Mouse (Mus musculus): ENCODE measurements around the gene Adck1. TPM values are rescaled to one million over a fixed set of nuclear protein-coding genes. Genes with fewer than 3 reads are reported as not detected.
"Not testable (repeated sequence)": the region's sequence is repeated elsewhere in the genome, so short reads cannot be mapped to it uniquely, and the experiment has no call there.

Gene Adck1
- total RNA-seq, 2 experiments from 2014 or later, result 0.53 TPM; not detected in 1

GRCm38 (mm10) chr12:88467257-88467656 is 106.9 kb downstream of the Adck1 start:
- ATAC-seq (replicated peaks; ENCODE audit: low FRiP score, poor library complexity, severe bottlenecking), result no peak

- no peak for ATAC-seq (replicated peaks; ENCODE audit: low FRiP score, poor library complexity, severe bottlenecking)
Measured at GRCm38 (mm10) chr12:88467935-88468465, 107.6 kb downstream of the Adck1 start.

GRCm38 (mm10) chr12:88468691-88469090 is 108.3 kb downstream of the Adck1 start:
- ATAC-seq (replicated peaks; ENCODE audit: low FRiP score, poor library complexity, severe bottlenecking), result no peak

GRCm38 (mm10) chr12:88471884-88472283 is 111.5 kb downstream of the Adck1 start:
- not testable (repeated sequence) for ATAC-seq (replicated peaks; ENCODE audit: low FRiP score, poor library complexity, severe bottlenecking)

- no peak for ATAC-seq (replicated peaks; ENCODE audit: low FRiP score, poor library complexity, severe bottlenecking)
Measured at GRCm38 (mm10) chr12:88472832-88473231, 112.5 kb downstream of the Adck1 start.

GRCm38 (mm10) chr12:88473796-88474195 is 113.4 kb downstream of the Adck1 start:
- no peak for ATAC-seq (replicated peaks; ENCODE audit: low FRiP score, poor library complexity, severe bottlenecking)

- ATAC-seq (replicated peaks; ENCODE audit: low FRiP score, poor library complexity, severe bottlenecking), result no peak
Measured at GRCm38 (mm10) chr12:88475833-88476232, 115.5 kb downstream of the Adck1 start.

GRCm38 (mm10) chr12:88476702-88477101 is 116.3 kb downstream of the Adck1 start:
- ATAC-seq (replicated peaks; ENCODE audit: low FRiP score, poor library complexity, severe bottlenecking), result no peak

GRCm38 (mm10) chr12:88481657-88482056 is 121.3 kb downstream of the Adck1 start:
- ATAC-seq (replicated peaks; ENCODE audit: low FRiP score, poor library complexity, severe bottlenecking), result no peak

GRCm38 (mm10) chr12:88490881-88491280 is 130.5 kb downstream of the Adck1 start:
- no peak for ATAC-seq (replicated peaks; ENCODE audit: low FRiP score, poor library complexity, severe bottlenecking)

Other genes starting within 250 kb of the Adck1 start
- not detected in 2 replicates for gene Gm10436, start 178.4 kb upstream of the Adck1 start, total RNA-seq (2015; ENCODE audit: low replicate concordance)
- not detected in 2 replicates for gene Gm10436, start 178.4 kb upstream of the Adck1 start, total RNA-seq (2017; ENCODE audit: low replicate concordance)
- not detected in 2 replicates for gene Gm8332, start 110.5 kb upstream of the Adck1 start, total RNA-seq (2015; ENCODE audit: low replicate concordance)
- not detected in 2 replicates for gene Gm8332, start 110.5 kb upstream of the Adck1 start, total RNA-seq (2017; ENCODE audit: low replicate concordance)
- not detected in 2 replicates for gene Gm5662, start 86.1 kb upstream of the Adck1 start, total RNA-seq (2015; ENCODE audit: low replicate concordance)
- gene Gm5662, start 86.1 kb upstream of the Adck1 start, total RNA-seq (2017; ENCODE audit: low replicate concordance), result not detected in 2 replicates
- gene Gm5039, start 36.5 kb upstream of the Adck1 start, total RNA-seq (2015; ENCODE audit: low replicate concordance), result not detected in 2 replicates
- gene Gm5039, start 36.5 kb upstream of the Adck1 start, total RNA-seq (2017; ENCODE audit: low replicate concordance), result not detected in 2 replicates